In the genomic region with DNA sequence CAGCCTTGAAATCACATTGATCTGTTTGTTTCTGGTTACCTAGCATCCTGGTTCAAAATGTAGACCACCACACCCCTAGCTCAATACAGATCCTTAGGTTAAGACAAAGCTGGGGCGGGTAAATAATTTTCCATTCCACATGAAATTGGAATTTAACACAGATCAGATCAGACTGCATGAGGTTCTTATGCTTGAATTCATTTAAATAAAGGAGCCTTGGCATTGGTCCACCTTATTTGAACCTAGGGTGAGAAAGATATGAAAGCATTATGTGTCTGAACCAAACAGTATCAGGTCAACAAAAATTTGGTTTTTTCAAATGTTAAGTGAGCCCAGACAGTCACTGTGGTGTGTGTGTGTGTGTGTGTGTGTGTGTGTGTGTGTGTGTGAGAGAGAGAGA, we compare ENCODE assay signal across 23 mouse cellular contexts.
"Had no signal": no experiment of that assay in that cellular context is flagged by ENCODE, and none has a peak within 500 bp of the region (broad histone marks: within the 10 kb centered on the region; RNA-seq: fewer than 3 reads in every experiment).

No protein-coding gene starts in this region.

- H3K4me1 ChIP-seq: kidney, embryonic 15.5 days; limb, embryonic 12.5 days; limb, embryonic 15.5 days; midbrain, embryonic 15.5 days; neural tube, embryonic 13.5 days had no signal

- H3K9ac ChIP-seq: kidney, embryonic 15.5 days; limb, embryonic 12.5 days; limb, embryonic 15.5 days; liver, embryonic 14.5 days; liver, postnatal 0 days; lung, embryonic 14.5 days; midbrain, embryonic 15.5 days; neural tube, embryonic 13.5 days had no signal

- DNase-seq: kidney, adult 18-20 months; kidney, postnatal 14 days; kidney, postnatal 4 days; left cerebral cortex, postnatal 4 days; liver, postnatal 0 days; lung, embryonic 14.5 days; right cerebral cortex, adult 18-20 months; right cerebral cortex, postnatal 14 days; right cerebral cortex, postnatal 4 days; thymus, adult 2 months; thymus, postnatal 14 days; thymus, postnatal 4 days had no signal

- H3K27me3 ChIP-seq: kidney, embryonic 15.5 days; limb, embryonic 12.5 days; limb, embryonic 15.5 days; midbrain, embryonic 15.5 days; neural tube, embryonic 13.5 days had no signal

- H3K9me3 ChIP-seq: kidney, embryonic 15.5 days; limb, embryonic 12.5 days; limb, embryonic 15.5 days; midbrain, embryonic 15.5 days; neural tube, embryonic 13.5 days had no signal

- ATAC-seq: liver, postnatal 0 days; lung, postnatal 0 days; midbrain, embryonic 15.5 days had no signal

- H3K27ac ChIP-seq: kidney, embryonic 15.5 days; limb, embryonic 12.5 days; limb, embryonic 15.5 days; liver, embryonic 14.5 days; macrophage; midbrain, embryonic 15.5 days; neural tube, embryonic 13.5 days; stomach, postnatal 0 days had no signal

- H3K4me3 ChIP-seq: kidney, embryonic 15.5 days; limb, embryonic 12.5 days; limb, embryonic 15.5 days; midbrain, embryonic 15.5 days; myocyte; neural tube, embryonic 13.5 days had no signal

- H3K4me2 ChIP-seq: kidney, embryonic 15.5 days; limb, embryonic 12.5 days; limb, embryonic 15.5 days; liver, embryonic 11.5 days; lung, embryonic 14.5 days; midbrain, embryonic 15.5 days; neural tube, embryonic 13.5 days had no signal

- H3K36me3 ChIP-seq: kidney, embryonic 15.5 days; limb, embryonic 12.5 days; limb, embryonic 15.5 days; midbrain, embryonic 15.5 days; neural tube, embryonic 13.5 days had no signal
